Mouse (Mus musculus) E14TG2a.4 (cell line): ENCODE measurements around the gene Cyp2s1.

ENCODE experiments used
- H3K27me3 ChIP-seq: 2 replicates; pipeline ENCODE4 v1.6.1; 2014; ENCODE audit warnings: low read length, control low read depth; ENCODE audit not compliant: insufficient read depth
- H3K36me3 ChIP-seq: 2 replicates; pipeline ENCODE4 v1.6.1; 2014; ENCODE audit warnings: low read length, control low read depth; ENCODE audit not compliant: insufficient read depth
- H3K4me1 ChIP-seq: replicated peaks from 2 replicates; pipeline ENCODE4 v1.6.1; 2014; ENCODE audit warnings: low read depth, low read length, control low read depth
- H3K4me3 ChIP-seq: replicated peaks from 2 replicates; pipeline ENCODE4 v1.5.1; 2014; ENCODE audit warnings: mild to moderate bottlenecking, low read length
- H3K9me3 ChIP-seq: 2 replicates; pipeline ENCODE4 v1.6.1; 2014; ENCODE audit warnings: low read length, control low read depth
- CTCF ChIP-seq: conservative IDR thresholded peaks from 2 replicates; pipeline ENCODE4 v1.5.1; 2014; ENCODE audit warnings: low read length
- NANOG ChIP-seq: IDR thresholded peaks from 2 replicates; pipeline ENCODE4 v1.6.1; 2014; ENCODE audit warnings: borderline replicate concordance, low read length, mixed read lengths
- POU5F1 ChIP-seq: IDR thresholded peaks from 2 replicates; pipeline ENCODE4 v1.6.1; 2014; ENCODE audit warnings: low read length, borderline replicate concordance

Cyp2s1 gene

DNA sequence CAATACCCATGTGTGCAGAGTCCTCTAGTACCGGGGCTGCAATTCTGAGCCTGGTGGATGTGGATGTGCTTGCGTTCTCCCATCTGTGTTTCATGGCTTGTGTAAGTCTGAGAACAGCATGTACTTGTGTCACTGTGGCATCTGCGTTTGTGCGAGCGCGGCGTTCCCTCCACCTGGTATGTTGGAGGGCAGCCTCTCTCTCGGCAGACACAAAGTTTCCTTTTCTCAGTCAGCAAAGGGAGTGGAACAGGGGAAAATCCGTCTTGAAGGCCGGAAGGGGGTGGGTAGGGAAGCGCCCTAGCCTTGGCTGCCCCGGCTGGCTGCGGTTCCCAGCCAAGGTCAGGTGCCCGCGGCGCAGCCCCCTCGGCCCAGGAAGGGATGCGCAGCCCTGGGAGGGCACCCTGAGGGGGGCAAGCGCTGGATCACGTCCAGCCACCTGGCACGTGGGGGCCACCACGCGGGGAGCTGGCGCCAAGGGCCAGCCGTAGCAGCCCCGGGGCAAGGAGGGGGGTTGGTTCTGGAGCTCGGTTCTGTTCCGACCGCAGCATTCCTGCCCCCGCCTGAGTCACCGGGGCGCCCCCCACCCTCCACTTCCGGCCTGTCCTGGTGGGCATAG, 35.3 kb downstream of the Cyp2s1 start:
- Histone ChIP-seq H3K27me3 (peaks cover 32% of the 10 kb centered on the region), H3K4me1 (peaks cover 54% of the 10 kb centered on the region), H3K9me3 (peaks cover 8% of the 10 kb centered on the region), H3K36me3 (no peaks in the 10 kb centered on the region), H3K4me3 (peak overlapping the region; percentile 76)
- no peak for TF ChIP-seq CTCF
- no peak for TF ChIP-seq NANOG
- TF ChIP-seq POU5F1 = no peak

DNA sequence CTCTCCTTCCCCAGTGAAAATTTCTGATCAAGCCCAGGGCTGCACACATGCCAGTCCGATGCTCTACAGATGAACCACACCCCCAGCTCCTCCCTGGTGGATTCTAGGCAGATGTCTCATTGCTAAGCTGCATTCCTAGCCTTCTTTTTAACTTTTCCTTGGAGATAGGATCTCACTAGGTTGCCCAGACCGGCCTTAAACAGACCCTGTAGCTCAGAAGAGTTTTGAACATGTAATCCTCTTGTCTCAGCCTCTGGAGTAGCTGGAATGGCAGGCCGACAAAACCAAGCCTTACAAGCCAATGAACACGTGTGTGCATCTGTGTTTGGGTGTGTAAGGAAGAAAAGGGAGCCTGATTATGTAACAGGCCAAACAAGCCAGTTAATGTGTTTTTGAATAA, 36.0 kb downstream of the Cyp2s1 start:
- Histone ChIP-seq H3K36me3 (no peaks in the 10 kb centered on the region), H3K4me1 (peaks cover 56% of the 10 kb centered on the region), H3K27me3 (peaks cover 26% of the 10 kb centered on the region), H3K4me3 (no peak overlapping the region; the same call in 1 of the 2 replicates), H3K9me3 (peaks cover 8% of the 10 kb centered on the region)
- no peak for TF ChIP-seq POU5F1
- TF ChIP-seq NANOG = no peak
- TF ChIP-seq CTCF = no peak

DNA sequence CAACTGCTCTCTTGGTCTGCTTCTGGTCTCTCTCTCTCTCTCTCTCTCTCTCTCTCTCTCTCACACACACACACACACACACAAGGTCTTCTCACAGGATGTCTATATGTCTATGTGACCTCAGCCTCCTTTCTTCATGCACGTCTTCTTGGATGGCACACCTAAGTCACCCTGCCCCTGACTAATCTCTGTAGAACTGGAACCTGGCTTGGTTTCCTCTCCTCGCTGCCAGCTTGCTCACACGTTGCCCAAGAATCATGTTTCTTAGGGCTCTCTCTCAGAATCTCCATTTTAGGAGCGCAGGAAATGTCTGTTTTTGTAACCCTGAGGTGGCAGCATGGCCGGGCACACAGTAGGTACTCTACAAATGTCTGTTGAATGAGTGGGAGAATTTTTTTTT, 36.7 kb downstream of the Cyp2s1 start:
- no peak overlapping the region for H3K4me3 ChIP-seq
- peaks cover 61% of the 10 kb centered on the region for H3K4me1 ChIP-seq
- H3K36me3 ChIP-seq = no peaks in the 10 kb centered on the region
- H3K27me3 ChIP-seq = peaks cover 22% of the 10 kb centered on the region
- no peak for TF ChIP-seq NANOG
- no peak for TF ChIP-seq CTCF
- no peak for TF ChIP-seq POU5F1
- peaks cover 8% of the 10 kb centered on the region for H3K9me3 ChIP-seq

DNA sequence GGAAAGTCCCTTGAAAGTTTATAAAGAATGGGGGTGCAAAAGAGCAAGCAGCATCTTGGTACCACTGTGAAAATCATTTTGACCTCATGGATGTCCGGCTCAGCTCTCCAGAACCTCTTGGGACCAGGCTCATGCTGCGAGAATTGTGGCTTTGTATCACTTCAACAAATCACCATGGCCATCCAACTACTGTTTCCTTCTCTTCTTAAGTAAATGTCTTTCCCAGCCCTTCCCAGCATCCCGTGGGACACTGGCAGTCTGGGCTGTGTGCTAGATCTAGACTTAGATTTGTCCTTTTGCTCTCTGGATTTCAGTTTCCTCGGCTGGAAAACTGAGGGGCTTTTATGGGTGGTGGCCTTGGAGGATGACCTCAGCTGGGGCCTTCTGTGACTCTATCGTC, 48.5 kb downstream of the Cyp2s1 start:
- Histone ChIP-seq H3K4me3 (no peak overlapping the region), H3K27me3 (peaks cover 10% of the 10 kb centered on the region; the same call in 1 of the 2 replicates), H3K36me3 (no peaks in the 10 kb centered on the region), H3K9me3 (no peaks in the 10 kb centered on the region; the same call in 1 of the 2 replicates), H3K4me1 (peaks cover 17% of the 10 kb centered on the region)
- no peak for TF ChIP-seq POU5F1
- no peak for TF ChIP-seq NANOG
- no peak for TF ChIP-seq CTCF

DNA sequence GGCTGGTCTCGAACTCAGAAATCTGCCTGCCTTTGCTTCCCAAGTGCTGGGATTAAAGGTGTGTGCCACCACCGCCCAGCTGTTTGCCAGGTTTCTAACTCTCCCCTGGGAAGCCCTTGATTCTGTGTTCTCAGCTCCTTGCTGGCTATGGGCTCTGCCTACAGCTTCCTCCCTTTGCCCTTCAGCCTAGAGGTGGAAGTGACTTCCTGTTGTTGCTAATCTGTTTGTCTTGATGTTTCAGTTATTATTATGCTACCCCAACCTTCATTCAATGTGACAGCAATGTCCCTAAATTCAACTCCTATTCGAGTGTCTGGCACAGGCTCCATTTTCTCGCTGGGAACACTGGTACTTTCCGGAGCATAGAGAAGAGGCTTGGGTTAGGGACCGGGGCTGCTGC, 50.6 kb downstream of the Cyp2s1 start:
- H3K4me1 ChIP-seq = peaks cover 19% of the 10 kb centered on the region
- no peak overlapping the region for H3K4me3 ChIP-seq
- TF ChIP-seq CTCF (no peak), NANOG (no peak), POU5F1 (no peak)
- peaks cover 5% of the 10 kb centered on the region; the same call in 1 of the 2 replicates for H3K27me3 ChIP-seq
- no peaks in the 10 kb centered on the region for H3K36me3 ChIP-seq
- H3K9me3 ChIP-seq = no peaks in the 10 kb centered on the region; the same call in 1 of the 2 replicates

DNA sequence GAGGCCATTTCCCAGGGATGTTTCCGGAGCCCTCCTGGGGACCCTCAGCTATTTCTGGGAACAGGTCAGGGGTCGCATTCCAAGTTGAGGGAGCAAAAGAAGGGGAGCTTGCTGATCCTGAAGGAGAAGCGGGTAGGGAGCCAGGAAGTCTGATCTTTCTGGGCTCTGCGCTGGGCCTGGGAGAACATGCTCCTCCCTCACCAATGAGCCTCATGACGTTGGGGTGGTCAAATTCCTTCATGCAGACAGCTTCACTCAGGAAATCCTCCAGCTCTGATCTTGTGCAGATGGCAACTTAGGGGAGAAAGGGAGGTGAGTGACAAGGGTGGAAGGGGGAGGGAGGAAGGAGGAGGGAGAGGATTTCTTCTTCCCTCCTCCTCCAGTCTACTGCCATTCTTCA, 52.5 kb downstream of the Cyp2s1 start:
- Histone ChIP-seq H3K4me1 (peaks cover 19% of the 10 kb centered on the region), H3K36me3 (no peaks in the 10 kb centered on the region), H3K4me3 (no peak overlapping the region), H3K27me3 (peaks cover 5% of the 10 kb centered on the region; the same call in 1 of the 2 replicates), H3K9me3 (no peaks in the 10 kb centered on the region; the same call in 1 of the 2 replicates)
- TF ChIP-seq CTCF = no peak
- no peak for TF ChIP-seq NANOG
- TF ChIP-seq POU5F1 = no peak

DNA sequence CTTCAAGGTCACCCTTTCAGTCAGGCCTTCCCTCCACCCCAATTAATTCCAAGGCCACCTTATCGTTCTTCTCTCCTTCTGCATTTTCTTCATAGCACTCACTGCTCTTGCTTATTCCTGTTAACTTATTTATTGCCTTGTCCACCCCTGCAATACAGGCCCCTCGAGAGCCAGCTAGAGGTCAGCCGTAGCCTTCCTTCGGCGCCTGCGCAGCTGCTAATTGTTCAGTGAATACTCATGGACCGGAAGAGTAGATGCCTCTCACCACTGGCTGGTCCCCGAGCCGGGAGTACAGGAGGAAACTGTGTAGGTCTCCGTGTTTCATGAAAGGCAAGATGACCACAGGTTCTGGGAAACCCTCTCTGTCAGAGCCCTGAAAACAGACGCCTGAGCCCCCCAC, 53.0 kb downstream of the Cyp2s1 start:
- H3K9me3 ChIP-seq = no peaks in the 10 kb centered on the region; the same call in 1 of the 2 replicates
- TF ChIP-seq POU5F1 (no peak), CTCF (no peak)
- H3K36me3 ChIP-seq = no peaks in the 10 kb centered on the region
- H3K4me3 ChIP-seq = no peak overlapping the region
- H3K4me1 ChIP-seq = peaks cover 19% of the 10 kb centered on the region
- H3K27me3 ChIP-seq = peaks cover 5% of the 10 kb centered on the region; the same call in 1 of the 2 replicates

DNA sequence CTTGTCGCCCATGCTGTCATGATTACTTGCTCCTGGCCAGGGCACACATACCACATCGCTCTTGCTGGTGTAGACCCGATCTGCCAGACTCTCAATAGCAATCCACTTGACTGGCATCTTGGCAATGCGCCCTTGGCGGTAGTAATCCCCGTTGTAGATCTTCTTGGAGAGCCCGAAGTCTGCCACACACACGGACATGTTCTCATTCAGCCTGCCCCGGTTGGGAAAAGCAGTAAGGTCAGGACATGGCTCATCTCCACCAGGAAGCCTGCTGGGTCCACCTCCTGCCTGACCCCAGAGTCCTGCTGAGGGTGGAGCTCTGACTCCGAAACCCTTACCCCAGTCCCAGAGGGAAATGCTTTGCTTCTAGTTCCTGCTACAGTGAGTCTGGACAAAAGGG, 55.4 kb downstream of the Cyp2s1 start:
- Histone ChIP-seq H3K27me3 (0 out of 2 replicates have a peak, but pooled peaks cover under 1% of the 10 kb centered on the region), H3K4me1 (peaks cover 22% of the 10 kb centered on the region), H3K36me3 (no peaks in the 10 kb centered on the region), H3K4me3 (no peak overlapping the region), H3K9me3 (no peaks in the 10 kb centered on the region; the same call in 1 of the 2 replicates)
- TF ChIP-seq POU5F1 (no peak), CTCF (no peak), NANOG (no peak)

DNA sequence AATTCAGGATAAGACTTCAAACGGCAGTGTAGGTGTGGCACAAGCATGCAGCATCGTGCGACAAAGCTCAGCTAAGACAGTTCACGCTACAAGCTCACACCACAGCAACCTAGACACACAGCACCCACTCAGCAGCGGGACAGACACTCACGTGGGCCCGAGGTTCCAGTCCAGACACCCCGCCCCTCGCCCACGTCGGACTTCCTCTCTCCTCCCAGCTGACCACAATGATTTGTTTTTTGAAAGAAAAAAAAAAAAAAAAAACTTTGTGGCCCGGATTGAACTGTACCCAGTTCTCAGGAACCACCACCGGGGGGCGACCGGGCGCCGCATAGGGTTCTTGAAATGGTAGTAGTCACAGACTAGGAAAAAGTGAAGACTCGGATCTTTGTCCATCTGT, 60.7 kb downstream of the Cyp2s1 start:
- Histone ChIP-seq H3K27me3 (no peaks in the 10 kb centered on the region), H3K4me1 (peaks cover 31% of the 10 kb centered on the region), H3K9me3 (no peaks in the 10 kb centered on the region), H3K4me3 (peak overlapping the region; percentile 100), H3K36me3 (peaks cover 24% of the 10 kb centered on the region)
- TF ChIP-seq CTCF (peak; percentile 75), POU5F1 (no peak)
